Mouse (Mus musculus) liver, embryonic 12.5 days (tissue): Measurements from ENCODE around the gene Stox2. TPM values are rescaled to one million over a fixed set of nuclear protein-coding genes. Genes with fewer than 3 reads are reported as not detected.

ENCODE experiments used
- ATAC-seq: fragments of 200-750 bp; cut with Nextera tagmentation; 2 replicates; pipeline ENCODE4 v1.8.0; 2017; ENCODE audit warnings: moderate number of reproducible peaks, mild to moderate bottlenecking, moderate library complexity
- H3K27ac ChIP-seq: fragments of 300-500 bp; sonication (generic); 2 replicates; pipeline ENCODE4 v1.5.1; 2016; ENCODE audit warnings: mild to moderate bottlenecking
- H3K27me3 ChIP-seq: fragments of 300-500 bp; sonication (generic); replicated peaks from 2 replicates; pipeline ENCODE4 v1.6.1; 2016; ENCODE audit warnings: mild to moderate bottlenecking, moderate library complexity
- H3K36me3 ChIP-seq: fragments of 300-500 bp; sonication (generic); 2 replicates; pipeline ENCODE4 v1.6.1; 2016; ENCODE audit warnings: mild to moderate bottlenecking, moderate library complexity
- H3K4me1 ChIP-seq: fragments of 300-500 bp; sonication (generic); 2 replicates; pipeline ENCODE4 v1.6.1; 2016
- H3K4me2 ChIP-seq: fragments of 300-500 bp; sonication (generic); 2 replicates; pipeline ENCODE4 v1.6.1; 2016; ENCODE audit warnings: mild to moderate bottlenecking, moderate library complexity
- H3K4me3 ChIP-seq: fragments of 300-500 bp; sonication (generic); 2 replicates; pipeline ENCODE4 v1.5.1; 2016; ENCODE audit warnings: mild to moderate bottlenecking, moderate library complexity
- H3K9ac ChIP-seq: fragments of 300-500 bp; sonication (generic); 2 replicates; pipeline ENCODE4 v1.6.1; 2016; ENCODE audit warnings: mild to moderate bottlenecking, moderate library complexity
- H3K9me3 ChIP-seq: fragments of 300-500 bp; sonication (generic); replicated peaks from 2 replicates; pipeline ENCODE4 v1.6.1; 2016; ENCODE audit warnings: mild to moderate bottlenecking, moderate library complexity
- WGBS: fragments of 180-500 bp; shearing (Covaris S2); methylation state at CpG from one replicate; pipeline ENCODE4 v1.1.7; 2016; ENCODE audit not compliant: insufficient replicate concordance; 5-methylcytosine and 5-hydroxymethylcytosine counted together
- polyA plus RNA-seq: library from polyadenylated mRNA; unstranded; fragments of >200 nt; fragmentation: Nextera tagmentation; extraction: Ambion mirVana; gene quantifications from 2 replicates; pipeline ENCODE4 v1.2.1, GENCODE M21; 2016

Gene Stox2
- polyA plus RNA-seq, 1 experiment from 2014 or later: 0.89 TPM

- no peak for ATAC-seq
- Histone ChIP-seq H3K27me3 (no peaks in the 10 kb centered on the region), H3K9me3 (no peaks in the 10 kb centered on the region), H3K9ac (no peak overlapping the region), H3K4me1 (no peaks in the 10 kb centered on the region), H3K36me3 (no peaks in the 10 kb centered on the region), H3K27ac (no peak overlapping the region), H3K4me2 (no peak overlapping the region), H3K4me3 (no peak overlapping the region)
- WGBS: 77% methylated on average over 15 of the region's 15 CpGs
Measured at GRCm38 (mm10) chr8:47244202-47244601, 202.0 kb downstream of the Stox2 start.

GRCm38 (mm10) chr8:47243631-47244030 is 202.5 kb downstream of the Stox2 start:
- Histone ChIP-seq H3K9ac (no peak overlapping the region), H3K27me3 (no peaks in the 10 kb centered on the region), H3K4me2 (no peak overlapping the region), H3K4me1 (no peaks in the 10 kb centered on the region), H3K9me3 (no peaks in the 10 kb centered on the region), H3K4me3 (no peak overlapping the region), H3K36me3 (no peaks in the 10 kb centered on the region), H3K27ac (no peak overlapping the region)
- no peak for ATAC-seq
- 64% methylated on average over 12 of the region's 12 CpGs for WGBS

GRCm38 (mm10) chr8:47243016-47243630 is 203.0 kb downstream of the Stox2 start:
- no peaks in the 10 kb centered on the region for H3K9me3 ChIP-seq
- ATAC-seq: no peak

GRCm38 (mm10) chr8:47242207-47243004 is 203.8 kb downstream of the Stox2 start:
- H3K9me3 ChIP-seq: no peaks in the 10 kb centered on the region
- no peak for ATAC-seq
- H3K4me2 ChIP-seq: peak overlapping the region; percentile 43
- H3K4me3 ChIP-seq: no peak overlapping the region
- 39% methylated on average over 17 of the region's 17 CpGs for WGBS
- no peaks in the 10 kb centered on the region for H3K4me1 ChIP-seq
- no peaks in the 10 kb centered on the region for H3K36me3 ChIP-seq
- H3K27ac ChIP-seq: no peak overlapping the region
- no peak overlapping the region for H3K9ac ChIP-seq
- H3K27me3 ChIP-seq: no peaks in the 10 kb centered on the region

More at GRCm38 (mm10) chr8:47243016-47243630, 203.0 kb downstream of the Stox2 start:
- peak overlapping the region; percentile 43 for H3K4me2 ChIP-seq
- H3K36me3 ChIP-seq: no peaks in the 10 kb centered on the region
- H3K27me3 ChIP-seq: no peaks in the 10 kb centered on the region
- no peak overlapping the region for H3K9ac ChIP-seq
- H3K4me1 ChIP-seq: no peaks in the 10 kb centered on the region
- no peak overlapping the region for H3K27ac ChIP-seq
- WGBS: 42% methylated on average over 8 of the region's 8 CpGs
- no peak overlapping the region for H3K4me3 ChIP-seq

GRCm38 (mm10) chr8:47241421-47242078 is 204.6 kb downstream of the Stox2 start:
- Histone ChIP-seq H3K9me3 (no peaks in the 10 kb centered on the region), H3K4me2 (no peak overlapping the region), H3K4me1 (no peaks in the 10 kb centered on the region), H3K36me3 (no peaks in the 10 kb centered on the region), H3K9ac (no peak overlapping the region), H3K27me3 (no peaks in the 10 kb centered on the region), H3K4me3 (no peak overlapping the region), H3K27ac (no peak overlapping the region)
- 69% methylated on average over 13 of the region's 13 CpGs for WGBS
- no peak for ATAC-seq

- no peak overlapping the region for H3K4me3 ChIP-seq
- no peaks in the 10 kb centered on the region for H3K27me3 ChIP-seq
- H3K27ac ChIP-seq: no peak overlapping the region
- H3K9me3 ChIP-seq: no peaks in the 10 kb centered on the region
- H3K4me2 ChIP-seq: no peak overlapping the region
- no peaks in the 10 kb centered on the region for H3K36me3 ChIP-seq
- no peak overlapping the region for H3K9ac ChIP-seq
- no peak for ATAC-seq
- WGBS: 80% methylated on average over 4 of the region's 4 CpGs
- no peaks in the 10 kb centered on the region for H3K4me1 ChIP-seq
Measured at GRCm38 (mm10) chr8:47240871-47241270, 205.3 kb downstream of the Stox2 start.

- no peak overlapping the region for H3K27ac ChIP-seq
- no peak overlapping the region for H3K9ac ChIP-seq
- H3K27me3 ChIP-seq: no peaks in the 10 kb centered on the region
- H3K4me3 ChIP-seq: no peak overlapping the region
- H3K4me2 ChIP-seq: no peak overlapping the region
- H3K36me3 ChIP-seq: no peaks in the 10 kb centered on the region
- 70% methylated on average over 7 of the region's 7 CpGs for whole genome bisulfite sequencing
- no peaks in the 10 kb centered on the region for H3K9me3 ChIP-seq
- ATAC-seq: no peak
- no peaks in the 10 kb centered on the region for H3K4me1 ChIP-seq
Measured at GRCm38 (mm10) chr8:47240266-47240665, 205.9 kb downstream of the Stox2 start.

GRCm38 (mm10) chr8:47232081-47232480 is 214.1 kb downstream of the Stox2 start:
- 66% methylated on average over 3 of the region's 3 CpGs for WGBS
- H3K9ac ChIP-seq: no peak overlapping the region
- no peak for ATAC-seq
- H3K27ac ChIP-seq: no peak overlapping the region
- no peaks in the 10 kb centered on the region for H3K4me1 ChIP-seq
- no peaks in the 10 kb centered on the region for H3K9me3 ChIP-seq
- no peaks in the 10 kb centered on the region for H3K27me3 ChIP-seq
- no peaks in the 10 kb centered on the region for H3K36me3 ChIP-seq
- H3K4me2 ChIP-seq: no peak overlapping the region
- no peak overlapping the region for H3K4me3 ChIP-seq

GRCm38 (mm10) chr8:47230057-47230456 is 216.1 kb downstream of the Stox2 start:
- no peak for ATAC-seq
- H3K27ac ChIP-seq: no peak overlapping the region
- H3K36me3 ChIP-seq: no peaks in the 10 kb centered on the region
- no peak overlapping the region for H3K4me2 ChIP-seq
- no peaks in the 10 kb centered on the region for H3K27me3 ChIP-seq
- no peak overlapping the region for H3K9ac ChIP-seq
- WGBS: 66% methylated on average over 5 of the region's 5 CpGs
- H3K4me3 ChIP-seq: no peak overlapping the region
- no peaks in the 10 kb centered on the region for H3K4me1 ChIP-seq
- H3K9me3 ChIP-seq: no peaks in the 10 kb centered on the region

GRCm38 (mm10) chr8:47221851-47222250 is 224.3 kb downstream of the Stox2 start:
- no peak overlapping the region for H3K9ac ChIP-seq
- no peak overlapping the region for H3K27ac ChIP-seq
- no peaks in the 10 kb centered on the region for H3K27me3 ChIP-seq
- no peak overlapping the region for H3K4me2 ChIP-seq
- H3K36me3 ChIP-seq: no peaks in the 10 kb centered on the region
- no peak overlapping the region for H3K4me3 ChIP-seq
- ATAC-seq: no peak
- H3K4me1 ChIP-seq: no peaks in the 10 kb centered on the region
- no peaks in the 10 kb centered on the region for H3K9me3 ChIP-seq
- 73% methylated on average over 5 of the region's 5 CpGs for WGBS

- Histone ChIP-seq H3K4me1 (no peaks in the 10 kb centered on the region), H3K4me2 (no peak overlapping the region), H3K9ac (no peak overlapping the region), H3K36me3 (no peaks in the 10 kb centered on the region), H3K27ac (no peak overlapping the region), H3K9me3 (no peaks in the 10 kb centered on the region), H3K4me3 (no peak overlapping the region), H3K27me3 (no peaks in the 10 kb centered on the region)
- WGBS: 68% methylated on average over 10 of the region's 10 CpGs
- no peak for ATAC-seq
Measured at GRCm38 (mm10) chr8:47221191-47221590, 225.0 kb downstream of the Stox2 start.

- WGBS: 77% methylated on average over 5 of the region's 5 CpGs
- Histone ChIP-seq H3K4me1 (no peaks in the 10 kb centered on the region), H3K27ac (no peak overlapping the region), H3K4me3 (no peak overlapping the region), H3K27me3 (no peaks in the 10 kb centered on the region), H3K4me2 (no peak overlapping the region), H3K36me3 (no peaks in the 10 kb centered on the region), H3K9ac (no peak overlapping the region), H3K9me3 (no peaks in the 10 kb centered on the region)
- no peak for ATAC-seq
Measured at GRCm38 (mm10) chr8:47220390-47220789, 225.8 kb downstream of the Stox2 start.
